Mouse (Mus musculus) stomach, postnatal 0 days (tissue): ENCODE measurements at regions not wholly inside any gene's neighbourhood (a gene's known extent, or its start where the extent isn't known, plus 50 kb on each side); places are given as distances from the start of the nearest gene placed in this dataset.

ENCODE experiments used
- CTCF ChIP-seq: IDR thresholded peaks from 2 replicates; pipeline ENCODE4 v1.5.1; 2016; ENCODE audit warnings: antibody characterized with exemption, low read depth, mild to moderate bottlenecking, moderate library complexity
- EP300 ChIP-seq: optimal IDR thresholded peaks from 2 replicates; pipeline ENCODE3; 2016; ENCODE audit warnings: antibody characterized with exemption

DNA sequence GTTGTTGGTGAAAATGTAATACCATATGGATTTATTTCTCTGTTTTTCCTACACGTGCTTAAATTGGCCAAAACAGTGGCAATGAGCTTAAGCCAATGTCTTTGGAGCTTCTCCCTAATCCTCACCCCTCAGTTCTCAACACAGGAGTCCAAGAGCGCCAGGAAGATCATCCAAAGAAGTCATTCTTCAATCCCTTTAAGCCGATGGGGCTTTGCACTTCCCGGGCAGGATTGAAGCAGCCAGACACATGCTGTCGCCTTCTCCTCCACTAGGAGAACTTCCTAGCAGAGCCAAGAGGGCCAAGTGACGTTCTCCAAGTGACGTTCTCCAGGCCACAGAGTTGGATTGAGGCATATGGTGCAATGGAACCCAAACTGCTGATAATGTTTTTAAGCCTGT lies 286.3 kb upstream of the Actbl2 start:
- TF ChIP-seq CTCF (peak; percentile 54), EP300 (no peak)
